Mouse (Mus musculus): ENCODE results near the gene Cryzl1.

DNA sequence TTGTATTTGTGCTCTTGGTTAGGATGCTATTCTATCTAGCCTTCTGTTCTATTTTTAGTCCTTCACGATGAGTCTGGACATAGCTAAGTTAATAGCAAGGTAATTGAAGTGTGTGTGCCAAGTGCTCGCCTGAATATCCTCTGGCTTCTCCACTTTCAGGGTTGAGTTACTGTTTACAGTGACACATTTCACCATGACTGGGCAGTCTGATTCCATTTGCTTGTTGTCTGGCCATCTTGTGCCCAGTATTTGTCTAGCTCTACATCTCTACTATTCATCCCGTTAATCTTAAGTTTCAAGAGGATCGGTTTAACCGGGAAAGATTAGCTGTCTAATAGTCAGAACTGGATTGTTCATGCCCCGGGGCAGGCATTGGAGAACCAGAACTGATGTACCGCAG, 33.7 kb upstream of the Cryzl1 start:
- no peak for TF ChIP-seq CTCF (IDR thresholded peaks at IDR 0.05; ENCODE audit: low read depth)
- no peak for TF ChIP-seq EP300 (IDR thresholded peaks at IDR 0.05; ENCODE audit: low read depth)

Measured in heart, postnatal 0 days (tissue).